Comparison of ENCODE assay signal across 27 mouse cellular contexts in the genomic region with DNA sequence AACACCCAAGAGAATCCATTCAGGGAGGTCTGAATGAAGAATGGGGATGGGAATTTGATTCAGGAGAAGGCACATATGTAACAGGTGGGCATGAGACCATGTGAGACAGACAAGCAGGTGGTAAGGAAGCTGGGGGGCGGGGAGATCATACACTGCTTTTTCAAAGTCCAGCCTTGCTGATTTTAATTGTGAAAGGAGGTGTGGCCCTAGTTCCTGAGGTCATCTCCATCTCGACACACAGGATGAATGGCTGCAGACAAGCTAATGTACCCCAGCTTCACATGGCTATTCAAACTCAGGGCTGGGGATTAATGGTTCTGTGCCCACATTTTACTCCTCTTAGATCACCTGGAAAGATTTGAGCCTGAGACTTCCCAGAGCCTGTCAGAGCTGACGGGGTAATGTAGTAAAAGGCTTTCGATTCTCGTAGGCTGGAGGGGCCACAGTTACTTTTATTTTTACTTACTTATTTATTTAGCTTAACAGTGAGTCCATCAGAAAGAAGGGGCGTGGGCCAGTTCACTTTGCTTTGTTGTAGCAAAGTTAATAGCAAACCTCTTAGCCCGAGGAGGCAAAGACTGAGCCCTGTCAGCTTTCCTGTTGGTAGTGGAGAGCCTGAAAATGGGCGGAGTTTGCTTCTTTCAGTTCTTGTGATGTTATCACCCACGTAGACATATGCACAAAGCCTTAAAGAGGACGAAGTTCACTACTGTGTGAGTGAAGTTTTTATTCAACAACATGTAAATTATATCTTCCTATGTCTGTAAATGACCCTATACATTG.
DNase-seq lines count a peak whose midpoint lies in the region; ATAC-seq and TF ChIP-seq lines count a peak whose summit lies in the region.
"Had no signal": no experiment of that assay in that cellular context is flagged by ENCODE, and none has a peak within 500 bp of the region (broad histone marks: within the 10 kb centered on the region; RNA-seq: fewer than 3 reads in every experiment).

No protein-coding gene starts in this region.

- ATAC-seq in kidney, embryonic 15.5 days (replicated peaks; ENCODE audit: low FRiP score): peak; percentile 43; the same call in 1 of the 2 replicates
- ATAC-seq in intestine, postnatal 0 days: peak; percentile 74
- ATAC-seq in stomach, postnatal 0 days (ENCODE audit: low FRiP score, low TSS enrichment): 0 out of 2 replicates have a peak, but pooled peaks have one; percentile 32
- no peak for ATAC-seq in erythroid progenitor cell, adult 5-6 weeks (replicated peaks; ENCODE audit: low FRiP score, poor library complexity, severe bottlenecking)
- ATAC-seq: CD4-positive, CD25-positive, alpha-beta regulatory T cell, adult 4 months; forebrain, embryonic 15.5 days; hindbrain, embryonic 16.5 days had no signal

- H3K4me3 ChIP-seq in kidney, embryonic 15.5 days (replicated peaks): no peak overlapping the region
- H3K4me3 ChIP-seq in kidney, adult 2 months (ENCODE audit: insufficient read depth, low read depth, low read length): no peak overlapping the region
- H3K4me3 ChIP-seq in intestine, postnatal 0 days (ENCODE audit: low read depth, low read length): peak overlapping the region; percentile 26
- no peak overlapping the region for H3K4me3 ChIP-seq in stomach, postnatal 0 days (ENCODE audit: low read depth, low read length)
- H3K4me3 ChIP-seq: embryonic facial prominence, embryonic 12.5 days; embryonic facial prominence, embryonic 15.5 days; forebrain, embryonic 12.5 days; forebrain, embryonic 15.5 days; heart, embryonic 12.5 days; heart, embryonic 15.5 days; hindbrain, embryonic 10.5 days; hindbrain, embryonic 13.5 days had no signal

- no peaks in the 10 kb centered on the region for H3K4me1 ChIP-seq in kidney, embryonic 15.5 days
- no peaks in the 10 kb centered on the region for H3K4me1 ChIP-seq in kidney, adult 2 months (ENCODE audit: control insufficient read depth, insufficient read depth, low read length)
- no peaks in the 10 kb centered on the region for H3K4me1 ChIP-seq in intestine, postnatal 0 days (replicated peaks; ENCODE audit: control insufficient read depth, insufficient read depth, low read length)
- H3K4me1 ChIP-seq in stomach, postnatal 0 days (replicated peaks; ENCODE audit: control insufficient read depth, insufficient read depth): no peaks in the 10 kb centered on the region
- H3K4me1 ChIP-seq: embryonic facial prominence, embryonic 12.5 days; embryonic facial prominence, embryonic 15.5 days; forebrain, embryonic 12.5 days; forebrain, embryonic 15.5 days; heart, embryonic 15.5 days; hindbrain, embryonic 10.5 days; hindbrain, embryonic 13.5 days had no signal

- DNase-seq in kidney, adult 2 months: no peak
- no peak for DNase-seq in stomach, postnatal 0 days (ENCODE audit: low spot score)
- no peak for DNase-seq in layer of hippocampus, adult 8-10 months (ENCODE audit: low spot score in 2 of 2)
- no peak for DNase-seq in right cerebral cortex, postnatal 4 days
- DNase-seq: adrenal gland, adult 2 months; adrenal gland, postnatal 14 days; cerebellum, adult 11 months; cerebellum, adult 2 months; cerebellum, adult 9-11 months; cerebellum, postnatal 25 days; gastrocnemius, postnatal 10 days; gastrocnemius, postnatal 36 days; heart, postnatal 10 days; heart, postnatal 36 days had no signal

- TF ChIP-seq EP300 in stomach, postnatal 0 days (optimal IDR thresholded peaks at IDR 0.05): no peak

- no peak overlapping the region for H3K9ac ChIP-seq in kidney, embryonic 15.5 days
- peak overlapping the region; percentile 11; the same call in 1 of the 2 replicates for H3K9ac ChIP-seq in intestine, postnatal 0 days (ENCODE audit: low read depth, low read length)
- no peak overlapping the region for H3K9ac ChIP-seq in stomach, postnatal 0 days (ENCODE audit: low read length)
- H3K9ac ChIP-seq: embryonic facial prominence, embryonic 12.5 days; embryonic facial prominence, embryonic 15.5 days; forebrain, embryonic 12.5 days; forebrain, embryonic 15.5 days; heart, embryonic 12.5 days; heart, embryonic 15.5 days; hindbrain, embryonic 13.5 days had no signal

- no peak overlapping the region for H3K4me2 ChIP-seq in kidney, embryonic 15.5 days
- H3K4me2 ChIP-seq in intestine, postnatal 0 days (replicated peaks; ENCODE audit: low read depth): peak overlapping the region; percentile 55
- no peak overlapping the region for H3K4me2 ChIP-seq in stomach, postnatal 0 days (replicated peaks; ENCODE audit: low read depth)
- H3K4me2 ChIP-seq: embryonic facial prominence, embryonic 12.5 days; embryonic facial prominence, embryonic 15.5 days; forebrain, embryonic 12.5 days; forebrain, embryonic 15.5 days; heart, embryonic 12.5 days; heart, embryonic 15.5 days; hindbrain, embryonic 13.5 days had no signal

- H3K27ac ChIP-seq in kidney, embryonic 15.5 days: no peak overlapping the region
- no peak overlapping the region for H3K27ac ChIP-seq in kidney, adult 2 months (ENCODE audit: insufficient read depth, low read depth, low read length)
- no peak overlapping the region for H3K27ac ChIP-seq in intestine, postnatal 0 days (ENCODE audit: low read depth, low read length)
- H3K27ac ChIP-seq in stomach, postnatal 0 days (replicated peaks): no peak overlapping the region
- H3K27ac ChIP-seq: embryonic facial prominence, embryonic 12.5 days; embryonic facial prominence, embryonic 15.5 days; forebrain, embryonic 12.5 days; forebrain, embryonic 15.5 days; heart, embryonic 15.5 days; hindbrain, embryonic 10.5 days; hindbrain, embryonic 13.5 days had no signal

- WGBS in kidney, embryonic 15.5 days: 54% methylated on average over 10 of the region's 10 CpGs
- WGBS in kidney, adult 2 months: 58% methylated on average over 10 of the region's 10 CpGs
- WGBS in intestine, postnatal 0 days: 20% methylated on average over 10 of the region's 10 CpGs
- WGBS in stomach, postnatal 0 days: 36% methylated on average over 10 of the region's 10 CpGs

- no peak for TF ChIP-seq POLR2A in kidney, adult 2 months (IDR thresholded peaks at IDR 0.05; ENCODE audit: low read depth, low read length)

- H3K36me3 ChIP-seq in kidney, embryonic 15.5 days: no peaks in the 10 kb centered on the region
- no peaks in the 10 kb centered on the region for H3K36me3 ChIP-seq in kidney, adult 2 months (ENCODE audit: control insufficient read depth, insufficient read depth, low read length)
- no peaks in the 10 kb centered on the region for H3K36me3 ChIP-seq in intestine, postnatal 0 days (ENCODE audit: control insufficient read depth, insufficient read depth)
- H3K36me3 ChIP-seq in stomach, postnatal 0 days (ENCODE audit: control insufficient read depth, insufficient read depth, low read length): no peaks in the 10 kb centered on the region
- H3K36me3 ChIP-seq: embryonic facial prominence, embryonic 12.5 days; embryonic facial prominence, embryonic 15.5 days; forebrain, embryonic 12.5 days; forebrain, embryonic 15.5 days; heart, embryonic 12.5 days; heart, embryonic 15.5 days; hindbrain, embryonic 10.5 days; hindbrain, embryonic 13.5 days had no signal

- no peak for TF ChIP-seq CTCF in kidney, adult 2 months (conservative IDR thresholded peaks at IDR 0.05; ENCODE audit: insufficient read depth, insufficient read length, low read depth, low read length)
- TF ChIP-seq CTCF in intestine, postnatal 0 days (IDR thresholded peaks at IDR 0.05; ENCODE audit: low read depth): no peak
- no peak for TF ChIP-seq CTCF in stomach, postnatal 0 days (IDR thresholded peaks at IDR 0.05; ENCODE audit: low read depth)

- H3K27me3 ChIP-seq in kidney, embryonic 15.5 days: no peaks in the 10 kb centered on the region
- H3K27me3 ChIP-seq in kidney, adult 2 months (replicated peaks; ENCODE audit: control insufficient read depth, insufficient read depth, low read length): no peaks in the 10 kb centered on the region
- no peaks in the 10 kb centered on the region for H3K27me3 ChIP-seq in intestine, postnatal 0 days (replicated peaks; ENCODE audit: control insufficient read depth, insufficient read depth, low read length)
- H3K27me3 ChIP-seq in stomach, postnatal 0 days (ENCODE audit: control insufficient read depth, insufficient read depth, low read length): no peaks in the 10 kb centered on the region
- H3K27me3 ChIP-seq: embryonic facial prominence, embryonic 12.5 days; embryonic facial prominence, embryonic 15.5 days; forebrain, embryonic 12.5 days; forebrain, embryonic 15.5 days; heart, embryonic 12.5 days; heart, embryonic 15.5 days; hindbrain, embryonic 13.5 days had no signal

- H3K9me3 ChIP-seq in kidney, embryonic 15.5 days (replicated peaks): no peaks in the 10 kb centered on the region
- H3K9me3 ChIP-seq in intestine, postnatal 0 days (ENCODE audit: control insufficient read depth): no peaks in the 10 kb centered on the region
- H3K9me3 ChIP-seq in stomach, postnatal 0 days (ENCODE audit: control insufficient read depth, low read length): no peaks in the 10 kb centered on the region
- H3K9me3 ChIP-seq: embryonic facial prominence, embryonic 12.5 days; embryonic facial prominence, embryonic 15.5 days; forebrain, embryonic 12.5 days; forebrain, embryonic 15.5 days; heart, embryonic 12.5 days; heart, embryonic 15.5 days; hindbrain, embryonic 10.5 days; hindbrain, embryonic 13.5 days had no signal
